Comparison of ENCODE assay signal across 8 mouse cellular contexts in genomic region chr17:24672141-24672540, GRCm38 (mm10). TPM values are rescaled to one million over a fixed set of nuclear protein-coding genes. Genes with fewer than 3 reads are reported as not detected.
DNase-seq lines count a peak whose midpoint lies in the region; ATAC-seq and TF ChIP-seq lines count a peak whose summit lies in the region.

No protein-coding gene starts in this region.

- H3K9ac ChIP-seq in liver, embryonic 11.5 days (ENCODE audit: low read depth, low read length): no peak overlapping the region

- no peak for TF ChIP-seq CTCF in bone marrow macrophage, adult 2 months (IDR thresholded peaks at IDR 0.05; ENCODE audit: low read depth, low read length)

- no peak overlapping the region for H3K27ac ChIP-seq in bone marrow macrophage, adult 2 months (ENCODE audit: insufficient read depth, low read depth, low read length)
- peak overlapping the region; percentile 16; the same call in 1 of the 2 replicates for H3K27ac ChIP-seq in liver, embryonic 11.5 days (ENCODE audit: low read depth, low read length)

- no peaks in the 10 kb centered on the region for H3K27me3 ChIP-seq in liver, embryonic 11.5 days (replicated peaks; ENCODE audit: control insufficient read depth, insufficient read depth, low read length)

- H3K36me3 ChIP-seq in liver, embryonic 11.5 days (ENCODE audit: control insufficient read depth, insufficient read depth, low read length): peaks cover 4% of the 10 kb centered on the region; the same call in 1 of the 2 replicates

- H3K4me2 ChIP-seq in liver, embryonic 11.5 days: peak overlapping the region; percentile 90

- peak overlapping the region; percentile 15 for H3K4me3 ChIP-seq in bone marrow macrophage, adult 2 months (ENCODE audit: insufficient read depth, low read length)
- peak overlapping the region; percentile 18; the same call in 1 of the 2 replicates for H3K4me3 ChIP-seq in liver, embryonic 11.5 days (ENCODE audit: low read depth, low read length)

- peak; percentile 41 for DNase-seq in gastrocnemius, postnatal 25 days
- no peak for DNase-seq in gastrocnemius, postnatal 4 days (ENCODE audit: low spot score in 2 of 2)
- DNase-seq in heart, postnatal 4 days: peak; percentile 56
- no peak for DNase-seq in liver, embryonic 11.5 days (ENCODE audit: low spot score)
- no peak for DNase-seq in right cerebral cortex, postnatal 4 days
- no peak for DNase-seq in cerebellum, adult 8-10 months
- DNase-seq in thymus, postnatal 14 days: no peak

- WGBS in liver, embryonic 11.5 days: 17% methylated on average over 5 of the region's 5 CpGs

- no peak for TF ChIP-seq POLR2A in bone marrow macrophage, adult 2 months (IDR thresholded peaks at IDR 0.05; ENCODE audit: borderline replicate concordance, low read depth, low read length)

- ATAC-seq in liver, embryonic 11.5 days (replicated peaks; ENCODE audit: low FRiP score): no peak

- peaks cover 33% of the 10 kb centered on the region for H3K4me1 ChIP-seq in bone marrow macrophage, adult 2 months (ENCODE audit: control insufficient read depth, insufficient read depth, low read length)
- H3K4me1 ChIP-seq in liver, embryonic 11.5 days (replicated peaks; ENCODE audit: control insufficient read depth, insufficient read depth, low read length): peaks cover 43% of the 10 kb centered on the region

- no peaks in the 10 kb centered on the region for H3K9me3 ChIP-seq in liver, embryonic 11.5 days (ENCODE audit: control insufficient read depth, low read length)

RNA-seq across cellular contexts. Expression of gene Zfp598, which starts 2.7 kb away (rescaled TPM):
- 10 to 100 TPM; 17.7 to 20.2 TPM for total RNA-seq in gastrocnemius, postnatal 25 days (2021)
- total RNA-seq in gastrocnemius, postnatal 4 days (2021): 10 to 100 TPM; 25.7 to 29.6 TPM
- 28.0 and 29.6 TPM in 2 replicates for polyA plus RNA-seq in bone marrow macrophage, adult 2 months (2012; ENCODE audit: insufficient read depth, insufficient read length, missing spikeins)
- 10 to 100 TPM; 26.0 to 26.6 TPM for total RNA-seq in heart, postnatal 4 days (2021)
- 37.4 and 38.3 TPM in 2 replicates for polyA plus RNA-seq in liver, embryonic 11.5 days (2014; fragmentation: Nextera tagmentation; extraction: Ambion mirVana)

RNA-seq across cellular contexts. Expression of gene Npw, which starts 13.9 kb away (rescaled TPM):
- total RNA-seq in gastrocnemius, postnatal 25 days (2021): not detected
- total RNA-seq in gastrocnemius, postnatal 4 days (2021): not detected
- polyA plus RNA-seq in bone marrow macrophage, adult 2 months (2012; ENCODE audit: insufficient read depth, insufficient read length, missing spikeins): not detected in 2 replicates
- total RNA-seq in heart, postnatal 4 days (2021): not detected
- 0.31 and 0.47 TPM in 2 replicates for polyA plus RNA-seq in liver, embryonic 11.5 days (2014; fragmentation: Nextera tagmentation; extraction: Ambion mirVana)

RNA-seq across cellular contexts. Expression of gene Syngr3, which starts 17.6 kb away (rescaled TPM):
- not detected for total RNA-seq in gastrocnemius, postnatal 25 days (2021)
- under 1 TPM; 0.13 to 0.15 TPM for total RNA-seq in gastrocnemius, postnatal 4 days (2021)
- polyA plus RNA-seq in bone marrow macrophage, adult 2 months (2012; ENCODE audit: insufficient read depth, insufficient read length, missing spikeins): 0.41 and 0.79 TPM in 2 replicates
- total RNA-seq in heart, postnatal 4 days (2021): under 1 TPM; 0.14 to 0.27 TPM
- polyA plus RNA-seq in liver, embryonic 11.5 days (2014; fragmentation: Nextera tagmentation; extraction: Ambion mirVana): 0.26 and 0.49 TPM in 2 replicates

RNA-seq across cellular contexts. Expression of gene Slc9a3r2, which starts 22.0 kb away (rescaled TPM):
- total RNA-seq in gastrocnemius, postnatal 25 days (2021): 10 to 100 TPM; 36.6 to 41.8 TPM
- total RNA-seq in gastrocnemius, postnatal 4 days (2021): 10 to 100 TPM; 35.4 to 35.6 TPM
- polyA plus RNA-seq in bone marrow macrophage, adult 2 months (2012; ENCODE audit: insufficient read depth, insufficient read length, missing spikeins): 0.98 TPM in 1 of 2 replicates, not detected in the other
- 10 to 100 TPM; 61.8 to 75.0 TPM for total RNA-seq in heart, postnatal 4 days (2021)
- polyA plus RNA-seq in liver, embryonic 11.5 days (2014; fragmentation: Nextera tagmentation; extraction: Ambion mirVana): 23.6 and 25.1 TPM in 2 replicates

RNA-seq across cellular contexts. Expression of gene Gfer, which starts 23.8 kb away (rescaled TPM):
- total RNA-seq in gastrocnemius, postnatal 25 days (2021): 10 to 100 TPM; 24.1 to 30.1 TPM
- 10 to 100 TPM; 22.9 to 24.6 TPM for total RNA-seq in gastrocnemius, postnatal 4 days (2021)
- 21.6 and 22.0 TPM in 2 replicates for polyA plus RNA-seq in bone marrow macrophage, adult 2 months (2012; ENCODE audit: insufficient read depth, insufficient read length, missing spikeins)
- 10 to 100 TPM; 23.3 to 25.6 TPM for total RNA-seq in heart, postnatal 4 days (2021)
- 64.2 and 74.7 TPM in 2 replicates for polyA plus RNA-seq in liver, embryonic 11.5 days (2014; fragmentation: Nextera tagmentation; extraction: Ambion mirVana)

Comparison
In these comparisons a context has a peak if more than half of its experiments do, and no peak if none do; other contexts are left out.
1. DNase-seq: peak in gastrocnemius, postnatal 25 days (single experiment) and heart, postnatal 4 days (single experiment); none in gastrocnemius, postnatal 4 days (0 of 2), liver, embryonic 11.5 days (single experiment), right cerebral cortex, postnatal 4 days (single experiment), cerebellum, adult 8-10 months (single experiment) and thymus, postnatal 14 days (single experiment).